Mouse (Mus musculus): ENCODE data around the gene Decr2.
"Not testable (repeated sequence)": the region's sequence is repeated elsewhere in the genome, so short reads cannot be mapped to it uniquely, and the experiment has no call there.

Decr2 gene

GRCm38 (mm10) chr17:26112751-26113150 is 22.6 kb upstream of the Decr2 start:
- no peak for DNase-seq

DNA sequence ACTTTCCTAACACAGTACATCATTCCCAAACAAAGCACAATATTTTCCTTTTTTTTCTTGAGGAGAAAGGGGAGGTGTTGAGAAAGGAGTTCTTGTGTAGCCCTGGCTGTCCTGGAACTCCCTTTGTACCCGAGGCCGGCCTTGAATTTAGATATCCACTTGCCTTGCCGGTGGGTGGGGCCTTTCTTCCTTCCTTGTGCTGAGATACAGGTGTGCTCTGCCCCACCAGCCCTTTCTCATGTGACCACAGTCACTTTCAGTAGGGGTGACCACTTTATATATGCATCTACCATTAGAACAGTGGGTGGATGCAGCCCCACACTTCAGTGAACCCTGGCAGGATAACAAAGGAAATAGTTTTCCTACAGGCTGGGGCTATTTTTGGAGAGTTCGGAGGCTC is 21.6 kb upstream of the Decr2 start:
- no peak for DNase-seq

DNA sequence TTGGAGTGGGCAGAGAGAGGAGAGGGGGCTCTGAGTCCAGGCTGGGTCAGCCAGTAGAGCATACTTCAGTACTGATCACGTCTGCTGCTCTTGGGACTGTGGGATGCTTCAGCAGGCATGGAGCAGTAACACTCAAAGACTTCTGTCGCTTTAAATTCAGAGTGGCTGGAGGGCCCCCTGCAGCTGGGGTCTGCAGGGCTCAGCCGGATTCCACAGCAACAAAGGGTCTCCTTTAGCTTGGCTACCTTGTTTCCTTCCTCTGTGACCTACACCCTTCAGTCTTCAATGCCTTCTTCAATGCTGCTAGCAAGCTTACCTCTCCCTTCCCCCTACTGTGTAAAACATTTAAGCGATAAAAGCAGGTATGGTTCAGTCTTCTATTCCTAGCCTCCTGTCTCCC is 20.9 kb upstream of the Decr2 start:
- no peak for DNase-seq

- DNase-seq = no peak
Observed at GRCm38 (mm10) chr17:26110156-26110555, 20.0 kb upstream of the Decr2 start.

- DNase-seq = no peak
Observed at GRCm38 (mm10) chr17:26105619-26106018, 15.5 kb upstream of the Decr2 start.

- no peak for DNase-seq
Observed at GRCm38 (mm10) chr17:26101478-26101877, 11.3 kb upstream of the Decr2 start.

GRCm38 (mm10) chr17:26100166-26100565 is 10.0 kb upstream of the Decr2 start:
- DNase-seq = no peak

DNA sequence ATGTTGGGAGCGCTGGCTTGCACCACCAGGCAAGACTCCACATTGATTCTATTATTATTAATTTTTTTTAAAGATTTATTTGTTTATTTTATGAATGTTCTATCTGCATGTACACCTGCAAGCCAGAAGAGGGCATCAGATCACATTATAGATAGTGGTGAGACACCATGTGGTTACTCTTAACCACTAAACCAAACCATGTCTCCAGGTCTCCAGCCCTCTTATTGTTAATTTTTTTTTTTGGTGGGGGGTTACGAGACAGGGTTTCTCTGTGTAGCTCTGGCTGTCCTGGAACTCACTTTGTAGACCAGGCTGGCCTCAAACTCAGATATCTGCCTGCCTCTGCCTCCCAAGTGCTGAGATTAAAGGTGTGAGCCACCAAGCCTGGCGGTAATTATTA is 9.2 kb upstream of the Decr2 start:
- not testable (repeated sequence) for DNase-seq

- DNase-seq = no peak
Observed at GRCm38 (mm10) chr17:26098461-26098860, 8.3 kb upstream of the Decr2 start.

DNA sequence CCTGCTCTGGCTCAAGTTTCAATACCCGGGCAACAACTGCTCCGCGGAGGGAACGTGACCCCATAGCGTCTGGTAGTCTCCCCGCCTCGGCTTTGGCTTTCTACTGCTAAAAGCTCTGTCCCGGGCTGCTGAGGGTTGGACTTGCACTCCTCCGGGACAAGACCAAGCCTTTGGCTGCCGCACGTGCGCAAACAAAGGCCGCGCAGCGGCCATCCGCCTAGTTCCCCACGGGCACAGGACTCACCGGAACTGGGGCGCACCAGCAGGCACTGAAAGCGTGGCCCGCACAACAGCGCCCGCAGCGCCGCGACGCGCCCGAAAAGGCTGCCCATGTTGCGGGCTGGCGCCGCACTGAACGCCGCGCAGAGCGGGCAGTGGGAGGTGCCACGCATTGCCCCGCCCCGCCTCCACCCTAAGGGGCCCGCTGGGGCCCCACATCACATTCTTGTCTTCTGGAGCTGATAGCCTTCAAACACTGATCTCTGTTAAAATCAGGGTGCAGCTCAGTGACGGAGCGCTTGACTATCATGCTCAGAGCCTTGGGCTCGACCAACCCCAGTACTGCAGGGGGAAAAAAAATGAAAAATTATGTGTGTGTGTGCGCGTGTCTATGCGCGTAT is 5.1 kb upstream of the Decr2 start, which contains the start of gene Nme4:
TSS of gene Nme4 (minus strand) at position 482 of the 620 bp plus-strand sequence.
- DNase-seq = peak; percentile 82

DNA sequence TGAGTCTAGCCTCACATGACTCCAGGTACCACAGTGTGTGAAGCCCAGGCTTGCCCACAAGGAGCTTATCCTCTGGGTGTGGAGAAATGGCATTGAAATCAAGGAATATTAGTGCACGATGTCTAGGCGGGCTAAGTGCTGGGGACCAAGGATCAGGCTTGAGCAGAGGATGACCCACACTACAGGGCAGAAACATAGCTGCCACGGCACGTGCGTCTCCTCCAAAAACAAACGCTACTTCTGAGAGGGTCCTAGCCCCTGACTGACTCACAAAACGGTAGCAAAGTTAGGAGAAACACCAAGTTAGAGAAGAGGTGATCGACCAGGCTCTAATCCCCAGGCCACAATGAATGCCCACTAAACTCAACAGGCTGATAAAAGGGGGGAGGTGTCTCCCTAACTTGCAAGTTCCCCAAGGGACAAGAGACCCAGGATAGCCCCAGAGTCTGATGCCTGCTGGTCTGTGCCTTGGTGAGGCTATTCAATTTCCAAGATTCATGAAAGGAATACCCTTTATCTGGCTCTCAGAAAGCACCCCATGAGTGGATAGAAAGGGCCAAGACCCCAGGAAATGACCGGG is 4.5 kb upstream of the Decr2 start:
- no peak for DNase-seq

GRCm38 (mm10) chr17:26087059-26087564 is 3.0 kb downstream of the Decr2 start:
- no peak for DNase-seq

GRCm38 (mm10) chr17:26080867-26081266 is 9.3 kb downstream of the Decr2 start:
- DNase-seq = no peak

GRCm38 (mm10) chr17:26078851-26079250 is 11.3 kb downstream of the Decr2 start:
- DNase-seq = no peak

DNA sequence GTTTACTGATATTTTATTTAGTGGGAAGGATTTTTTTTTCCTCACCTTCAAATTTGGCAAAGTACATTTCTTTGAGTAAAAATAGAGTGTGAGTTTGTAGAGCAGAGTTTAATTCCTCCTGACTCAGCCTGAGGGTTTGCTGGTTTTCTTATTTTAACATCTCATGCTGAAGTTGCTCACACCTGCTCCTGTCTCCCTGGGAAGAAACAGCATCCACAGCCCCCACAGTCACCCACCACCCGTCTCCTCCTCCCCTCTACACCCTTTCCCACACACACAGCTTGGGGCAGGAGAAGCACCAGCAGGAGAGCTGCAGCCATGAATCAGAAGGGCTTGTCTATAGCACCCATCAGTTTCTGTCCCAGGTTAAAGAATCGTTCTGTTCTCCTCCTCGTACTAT is 14.9 kb downstream of the Decr2 start:
- no peak for DNase-seq

- no peak for DNase-seq
Observed at GRCm38 (mm10) chr17:26070136-26070535, 20.0 kb downstream of the Decr2 start.

DNA sequence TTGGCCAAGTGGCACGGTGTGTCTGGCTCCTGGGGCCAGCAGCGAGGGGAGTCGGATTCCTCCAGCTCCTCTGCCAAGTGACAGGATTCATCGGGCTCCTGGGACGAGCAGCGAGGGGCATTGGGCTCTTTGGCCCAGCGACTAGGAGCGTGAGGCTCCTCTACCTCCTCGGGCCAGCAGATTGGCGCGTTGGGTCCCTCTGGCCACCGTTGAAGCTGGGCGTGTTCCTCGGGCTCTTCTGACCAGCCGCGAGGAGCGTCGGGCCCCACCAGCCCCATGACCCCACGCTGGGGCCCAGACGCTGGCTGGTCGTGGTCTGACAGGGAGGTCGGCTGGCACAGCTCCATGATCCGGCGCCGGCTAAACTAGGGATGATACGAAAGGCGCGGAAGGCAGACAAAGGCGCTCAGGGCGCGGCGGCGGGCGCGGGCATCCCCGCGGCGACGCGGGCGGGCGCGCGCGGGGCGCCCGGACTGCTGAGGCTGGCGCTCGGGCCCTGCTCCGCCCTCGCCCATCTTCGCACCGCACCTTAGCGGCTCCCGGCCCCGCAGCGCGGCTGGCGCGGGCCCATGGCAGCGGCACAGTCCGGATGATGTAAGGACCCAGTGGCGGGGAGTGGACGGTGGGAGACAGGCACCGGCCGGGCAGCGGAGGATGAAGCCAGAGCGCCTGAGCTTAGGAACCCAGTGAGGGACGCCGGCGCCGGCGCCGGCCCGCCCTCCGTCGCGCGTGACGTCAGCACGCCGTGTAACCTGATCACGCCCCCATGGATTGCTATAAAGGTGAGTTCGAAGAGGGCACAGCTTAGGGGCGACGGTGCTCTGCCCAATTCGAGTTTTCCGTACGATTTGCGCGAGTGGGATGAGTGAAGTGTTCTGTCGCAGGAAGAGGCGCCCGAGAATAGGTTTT is 21.1 kb downstream of the Decr2 start, which contains the start of gene Rab11fip3:
TSS of gene Rab11fip3 (minus strand) at position 725 of the 909 bp plus-strand sequence.
- peak; percentile 89 for DNase-seq

DNA sequence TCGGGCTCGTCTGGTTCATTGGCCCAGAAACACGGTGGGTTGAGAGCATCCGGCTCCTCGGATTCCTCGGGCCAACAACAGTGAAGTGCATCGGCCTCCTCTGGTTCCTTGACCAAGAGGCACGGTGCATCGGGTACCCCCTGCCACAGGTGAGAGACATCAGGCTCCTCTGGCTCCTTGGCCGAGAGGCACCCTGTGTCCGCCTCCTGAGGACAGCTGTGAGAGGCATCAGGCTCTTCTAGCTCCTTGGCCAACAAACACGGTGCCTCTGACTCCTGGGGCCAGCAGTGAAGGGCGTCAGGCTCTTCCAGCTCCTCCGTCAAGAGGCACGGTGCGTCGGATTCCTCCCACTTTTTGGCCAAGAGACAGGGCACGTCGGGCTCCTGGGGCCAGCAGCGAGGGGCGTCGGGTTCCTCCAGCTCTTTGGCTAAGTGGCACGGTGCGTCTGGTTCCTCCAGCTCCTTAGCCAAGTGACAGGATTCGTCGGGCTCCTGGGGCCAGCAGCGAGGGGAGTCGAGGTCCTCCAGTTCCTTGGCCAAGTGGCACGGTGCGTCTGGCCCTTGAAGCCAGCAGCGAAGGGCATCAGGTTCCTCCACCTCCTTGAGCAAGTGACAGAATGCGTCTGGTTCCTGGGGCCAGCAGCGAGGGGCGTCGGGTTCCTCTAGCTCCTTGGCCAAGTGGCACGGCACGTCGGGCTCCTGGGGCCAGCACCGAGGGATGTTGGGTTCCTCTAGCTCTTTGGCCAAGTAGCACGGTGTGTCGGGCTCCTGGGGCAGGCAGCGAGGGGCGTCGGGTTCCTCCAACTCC is 21.9 kb downstream of the Decr2 start:
- DNase-seq = peak; percentile 39

DNA sequence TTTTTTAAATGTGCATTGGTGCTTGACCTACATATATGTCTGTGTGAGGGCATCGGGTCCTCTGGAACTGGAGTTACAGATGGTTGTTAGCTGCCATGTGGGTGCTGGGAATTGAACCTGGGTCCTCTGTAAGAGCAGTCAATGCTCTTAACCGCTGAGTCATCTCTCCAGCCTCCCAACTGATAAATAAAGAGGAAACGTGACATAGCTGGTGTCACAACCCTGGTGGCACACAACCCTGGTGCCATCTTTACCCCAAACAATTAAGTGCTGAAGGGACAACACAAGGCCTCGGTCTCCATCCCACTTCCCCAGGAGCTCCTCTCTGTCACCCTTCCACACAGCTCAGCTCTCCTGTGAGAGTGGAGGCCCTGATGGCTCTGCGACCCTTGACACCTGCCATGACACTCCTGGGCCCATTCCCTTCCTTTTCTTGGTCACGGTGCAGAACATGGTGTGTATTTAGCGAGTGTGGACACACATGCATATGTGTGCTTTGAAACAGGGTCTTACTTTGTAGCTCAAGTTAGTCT is 23.6 kb downstream of the Decr2 start:
- no peak for DNase-seq

DNA sequence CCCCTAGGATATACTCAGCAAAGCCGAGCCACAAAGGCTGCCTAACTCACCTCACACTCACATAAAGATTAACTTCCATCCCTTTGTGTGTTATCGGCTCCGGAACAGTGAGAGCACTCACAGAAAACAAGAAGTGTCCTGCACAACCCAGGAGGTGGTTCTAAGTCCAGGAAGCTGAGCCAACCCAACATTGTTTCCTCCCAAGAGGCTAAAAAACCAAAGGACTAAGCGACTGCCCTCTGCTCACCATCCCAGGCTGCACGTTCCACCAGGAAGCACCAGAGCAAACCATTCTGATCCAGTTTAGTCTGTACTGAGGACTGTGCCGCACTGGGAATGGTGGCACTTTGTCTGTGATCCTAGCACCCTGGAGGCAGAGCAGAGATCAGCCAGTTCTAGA is 25.2 kb downstream of the Decr2 start:
- no peak for DNase-seq

DNA sequence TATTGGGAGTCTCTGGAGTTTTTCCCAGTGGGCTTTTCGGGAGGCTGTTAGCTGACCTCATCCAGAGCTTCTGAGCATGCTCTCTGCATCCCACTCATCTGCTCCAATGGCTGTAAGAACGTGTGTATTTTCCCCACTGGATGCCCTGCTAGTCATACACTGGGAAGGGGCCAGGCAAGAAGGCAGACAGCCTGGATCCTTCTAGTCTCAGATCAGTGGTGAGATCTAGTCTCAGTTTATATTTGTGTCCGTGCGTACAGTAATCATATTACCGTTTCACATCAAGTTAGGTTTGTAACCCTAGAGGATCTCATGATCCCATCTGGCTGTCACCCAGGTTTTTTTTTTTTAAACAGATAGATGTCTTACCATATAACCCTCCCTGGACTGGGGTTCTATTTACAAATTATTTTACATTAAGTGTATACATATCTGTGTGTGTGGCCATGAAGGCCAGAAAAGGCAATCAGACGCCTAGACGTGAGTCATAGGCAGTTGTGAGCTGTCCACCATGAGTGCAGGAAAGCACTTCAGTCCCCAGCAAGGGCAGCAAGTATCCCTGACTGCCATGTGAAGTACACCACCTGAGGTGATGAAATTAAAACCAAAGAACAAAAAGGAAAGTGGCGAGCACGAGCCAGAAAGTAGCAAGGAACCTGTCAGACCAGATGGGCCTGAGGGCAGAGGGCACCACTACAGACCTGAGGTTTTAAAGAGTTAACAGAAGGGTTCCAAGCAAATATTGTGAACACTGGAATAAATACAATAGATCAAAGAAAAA is 32.2 kb downstream of the Decr2 start:
- DNase-seq = no peak

GRCm38 (mm10) chr17:26057278-26057677 is 32.9 kb downstream of the Decr2 start:
- no peak for DNase-seq

All from thymus, postnatal 4 days (tissue).